Mouse (Mus musculus): ENCODE data around the gene Gatm. TPM values are rescaled to one million over a fixed set of nuclear protein-coding genes. Genes with fewer than 3 reads are reported as not detected.

Gatm gene
- polyA plus RNA-seq, 1 experiment from 2014 or later, result 24.5 TPM

GRCm38 (mm10) chr2:122576295-122576694, 34.8 kb downstream of the Gatm start:
- ATAC-seq (ENCODE audit: low read depth), result peak; percentile 68; the same call in 1 of the 2 replicates

GRCm38 (mm10) chr2:122575470-122575869, 35.6 kb downstream of the Gatm start:
- 55% methylated on average over 11 of the region's 11 CpGs for WGBS (ENCODE audit: insufficient replicate concordance)
- H3K4me3 ChIP-seq (replicated peaks), result no peak overlapping the region

More at GRCm38 (mm10) chr2:122576295-122576694, 34.8 kb downstream of the Gatm start:
- H3K27me3 ChIP-seq, result no peaks in the 10 kb centered on the region
- no peaks in the 10 kb centered on the region for H3K36me3 ChIP-seq
- no peak overlapping the region for H3K9ac ChIP-seq
- H3K27ac ChIP-seq, result no peak overlapping the region; the same call in 1 of the 2 replicates
- no peaks in the 10 kb centered on the region for H3K4me1 ChIP-seq (replicated peaks)
- no peak overlapping the region for H3K4me3 ChIP-seq (replicated peaks)
- WGBS (ENCODE audit: insufficient replicate concordance), result 39% methylated on average over 5 of the region's 5 CpGs
- H3K4me2 ChIP-seq, result no peak overlapping the region
- H3K9me3 ChIP-seq (replicated peaks), result no peaks in the 10 kb centered on the region
- no peak for DNase-seq

DNA sequence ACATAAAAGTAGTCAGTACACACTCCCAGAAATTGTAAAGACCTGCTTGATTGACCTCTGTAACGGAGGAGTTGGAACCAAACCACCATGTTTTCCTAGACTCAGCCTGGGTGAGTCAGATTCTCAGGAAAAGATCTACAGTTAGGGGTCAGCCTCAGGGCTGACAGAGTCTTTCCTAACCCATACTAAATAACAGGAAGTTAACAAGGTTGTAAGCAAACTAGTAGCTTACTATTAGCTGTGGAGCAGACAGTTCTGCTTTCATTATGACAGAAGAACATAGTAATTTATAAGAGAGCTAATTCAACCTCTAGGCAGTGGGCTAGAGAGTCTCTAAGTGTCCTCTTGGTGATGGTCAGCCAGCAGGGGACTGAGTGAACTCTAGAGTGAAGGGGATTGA, 38.7 kb downstream of the Gatm start:
- H3K27me3 ChIP-seq, result no peaks in the 10 kb centered on the region
- WGBS (ENCODE audit: insufficient replicate concordance), result 42% methylated on average over 1 of the region's 1 CpGs
- no peak overlapping the region for H3K4me3 ChIP-seq (replicated peaks)
- H3K27ac ChIP-seq, result no peak overlapping the region
- H3K36me3 ChIP-seq, result no peaks in the 10 kb centered on the region
- H3K9me3 ChIP-seq (replicated peaks), result no peaks in the 10 kb centered on the region
- no peak for DNase-seq
- no peak overlapping the region for H3K4me2 ChIP-seq
- no peak for ATAC-seq (ENCODE audit: low read depth)
- no peak overlapping the region for H3K9ac ChIP-seq
- no peaks in the 10 kb centered on the region for H3K4me1 ChIP-seq (replicated peaks)

More at GRCm38 (mm10) chr2:122575470-122575869, 35.6 kb downstream of the Gatm start:
- Histone ChIP-seq H3K27ac (no peak overlapping the region), H3K27me3 (no peaks in the 10 kb centered on the region), H3K9me3 (replicated peaks) (no peaks in the 10 kb centered on the region), H3K4me2 (no peak overlapping the region), H3K4me1 (replicated peaks) (no peaks in the 10 kb centered on the region), H3K36me3 (no peaks in the 10 kb centered on the region), H3K9ac (no peak overlapping the region)
- DNase-seq (no peak), ATAC-seq (ENCODE audit: low read depth) (no peak)

GRCm38 (mm10) chr2:122571326-122571725, 39.8 kb downstream of the Gatm start:
- WGBS (ENCODE audit: insufficient replicate concordance), result 51% methylated on average over 4 of the region's 4 CpGs
- DNase-seq (no peak), ATAC-seq (ENCODE audit: low read depth) (no peak)
- Histone ChIP-seq H3K27ac (no peak overlapping the region), H3K9me3 (replicated peaks) (no peaks in the 10 kb centered on the region), H3K4me2 (no peak overlapping the region), H3K27me3 (no peaks in the 10 kb centered on the region), H3K4me1 (replicated peaks) (no peaks in the 10 kb centered on the region), H3K4me3 (replicated peaks) (no peak overlapping the region), H3K36me3 (no peaks in the 10 kb centered on the region), H3K9ac (no peak overlapping the region)

DNA sequence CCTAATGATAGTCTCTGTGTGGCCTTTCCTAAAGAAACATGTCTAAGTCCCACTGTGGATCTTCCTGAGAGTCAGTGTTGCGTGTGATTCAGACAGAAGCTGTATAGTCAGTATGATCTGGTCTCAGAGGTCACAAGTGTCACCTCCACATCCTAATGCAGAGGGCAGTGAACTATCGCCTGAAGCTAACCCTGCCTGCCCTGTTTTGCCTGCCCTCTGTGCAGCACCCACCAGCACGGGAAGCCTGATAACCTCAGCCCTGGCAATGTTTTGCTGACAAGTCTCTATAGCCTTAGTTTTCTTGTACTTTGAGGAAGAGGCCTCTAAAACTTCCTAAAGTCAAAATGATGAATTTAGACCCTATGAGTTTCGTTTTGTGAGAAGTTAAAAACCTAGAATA, 40.7 kb downstream of the Gatm start:
- Histone ChIP-seq H3K9me3 (replicated peaks) (no peaks in the 10 kb centered on the region), H3K27ac (no peak overlapping the region; the same call in 1 of the 2 replicates), H3K4me3 (replicated peaks) (no peak overlapping the region), H3K27me3 (no peaks in the 10 kb centered on the region), H3K4me2 (no peak overlapping the region), H3K9ac (no peak overlapping the region), H3K36me3 (no peaks in the 10 kb centered on the region), H3K4me1 (replicated peaks) (no peaks in the 10 kb centered on the region)
- no peak for DNase-seq
- 54% methylated on average over 4 of the region's 4 CpGs for WGBS (ENCODE audit: insufficient replicate concordance)
- ATAC-seq (ENCODE audit: low read depth), result no peak

DNA sequence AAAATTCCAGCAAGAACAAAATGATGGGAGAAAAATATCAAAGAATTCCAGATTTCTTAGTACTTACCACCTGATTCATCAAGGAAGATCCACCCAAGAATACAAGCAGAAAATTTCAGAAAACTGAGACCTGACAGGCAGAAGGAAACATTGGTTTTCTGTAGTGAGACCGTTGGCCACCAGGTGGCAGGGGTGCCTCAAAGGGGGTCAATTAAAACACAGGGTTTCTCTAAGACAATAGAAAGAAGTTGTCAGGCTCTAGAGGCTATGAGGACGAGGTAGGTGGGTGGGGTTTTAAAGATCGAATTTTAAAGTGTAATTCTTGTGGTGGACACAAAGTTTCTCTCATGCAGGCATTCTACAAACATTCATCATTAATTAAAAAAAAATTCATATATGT, 41.7 kb downstream of the Gatm start:
- H3K4me2 ChIP-seq, result no peak overlapping the region
- ATAC-seq (ENCODE audit: low read depth), result no peak
- H3K36me3 ChIP-seq, result no peaks in the 10 kb centered on the region
- H3K27me3 ChIP-seq, result no peaks in the 10 kb centered on the region
- H3K9me3 ChIP-seq (replicated peaks), result no peaks in the 10 kb centered on the region
- H3K4me1 ChIP-seq (replicated peaks), result no peaks in the 10 kb centered on the region
- DNase-seq, result no peak
- no peak overlapping the region for H3K9ac ChIP-seq
- H3K27ac ChIP-seq, result no peak overlapping the region
- WGBS (ENCODE audit: insufficient replicate concordance), result 3% methylated on average over 3 of the region's 3 CpGs
- no peak overlapping the region for H3K4me3 ChIP-seq (replicated peaks)

DNA sequence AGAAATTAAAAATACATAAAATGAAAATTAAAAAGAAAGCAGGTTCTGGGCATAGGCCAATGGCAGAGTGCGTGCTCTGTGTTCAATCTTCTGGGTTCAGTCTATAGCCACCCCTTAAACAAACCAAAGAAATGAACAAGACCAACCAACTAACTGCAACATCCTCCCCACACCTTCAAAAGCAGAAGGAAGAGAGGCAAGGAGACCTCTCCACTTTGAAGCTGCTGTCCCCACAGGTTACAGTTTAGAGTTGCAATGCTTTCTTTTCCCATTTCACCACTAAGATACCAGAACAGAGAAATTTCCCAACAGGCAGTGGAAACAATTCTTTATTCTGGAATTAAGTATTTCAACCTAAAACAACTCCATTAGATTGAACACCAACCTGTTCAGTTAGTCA, 48.9 kb downstream of the Gatm start:
- Histone ChIP-seq H3K27ac (no peak overlapping the region), H3K4me3 (replicated peaks) (no peak overlapping the region), H3K27me3 (no peaks in the 10 kb centered on the region), H3K4me1 (replicated peaks) (no peaks in the 10 kb centered on the region), H3K36me3 (no peaks in the 10 kb centered on the region), H3K9me3 (replicated peaks) (no peaks in the 10 kb centered on the region), H3K4me2 (no peak overlapping the region), H3K9ac (no peak overlapping the region)
- 71% methylated on average over 1 of the region's 1 CpGs for WGBS (ENCODE audit: insufficient replicate concordance)
- DNase-seq, result no peak
- no peak for ATAC-seq (ENCODE audit: low read depth)

- WGBS (ENCODE audit: insufficient replicate concordance), result 69% methylated on average over 5 of the region's 5 CpGs
- H3K4me3 ChIP-seq (replicated peaks), result no peak overlapping the region
These were observed 49.9 kb downstream of the Gatm start for GRCm38 (mm10) chr2:122561221-122561620.

DNA sequence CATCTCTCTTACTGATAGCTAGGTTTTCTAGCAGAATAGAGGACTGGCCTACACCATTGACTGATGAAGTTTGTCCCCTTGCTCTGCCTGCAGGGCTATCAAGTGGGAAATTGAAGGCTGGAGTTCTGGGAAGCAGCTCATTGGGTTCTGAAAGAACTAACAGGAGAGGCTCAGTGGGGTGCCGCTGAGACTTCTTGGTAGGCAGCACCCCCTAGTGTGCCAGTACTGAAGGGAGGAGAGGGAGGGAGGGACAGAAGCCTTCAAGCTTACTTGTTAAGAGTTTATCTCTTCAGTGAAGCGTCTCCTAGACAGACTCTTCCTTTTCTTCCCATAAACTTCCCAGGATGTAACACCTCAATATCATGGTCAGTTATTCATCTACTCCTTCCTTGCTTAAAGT, 52.8 kb downstream of the Gatm start:
- Histone ChIP-seq H3K9me3 (replicated peaks) (no peaks in the 10 kb centered on the region), H3K27ac (no peak overlapping the region), H3K4me1 (replicated peaks) (no peaks in the 10 kb centered on the region), H3K27me3 (no peaks in the 10 kb centered on the region), H3K4me2 (no peak overlapping the region), H3K36me3 (no peaks in the 10 kb centered on the region), H3K4me3 (replicated peaks) (no peak overlapping the region), H3K9ac (no peak overlapping the region)
- ATAC-seq (ENCODE audit: low read depth), result no peak
- 28% methylated on average over 2 of the region's 2 CpGs for WGBS (ENCODE audit: insufficient replicate concordance)
- DNase-seq, result no peak

More at GRCm38 (mm10) chr2:122561221-122561620, 49.9 kb downstream of the Gatm start:
- no peaks in the 10 kb centered on the region for H3K27me3 ChIP-seq
- ATAC-seq (ENCODE audit: low read depth) (no peak), DNase-seq (no peak)
- H3K27ac ChIP-seq, result no peak overlapping the region
- H3K4me1 ChIP-seq (replicated peaks), result no peaks in the 10 kb centered on the region
- H3K36me3 ChIP-seq, result no peaks in the 10 kb centered on the region
- no peak overlapping the region for H3K4me2 ChIP-seq
- no peaks in the 10 kb centered on the region for H3K9me3 ChIP-seq (replicated peaks)
- no peak overlapping the region for H3K9ac ChIP-seq

MicroRNAs encoded within 50 kb of the gene (microRNA counts, 519-probe panel; counts per million panel counts)
- microRNA mmu-miR-147, result 114 counts per million

Small RNA genes within 50 kb of the gene (microRNA-seq; reads per million reads assigned to microRNA genes)
- gene Mir147, result 9.4 reads per million, percentile 21 among the genes with 10 or more reads in this experiment

Other genes starting within 250 kb of the Gatm start
- gene Shf, start 242.1 kb downstream of the Gatm start, polyA plus RNA-seq (2015; fragmentation: Nextera tagmentation; extraction: Ambion mirVana), result 0.83 and 1.1 TPM in 2 replicates
- 0.35 and 0.48 TPM in 2 replicates for gene Slc28a2, start 184.8 kb downstream of the Gatm start, polyA plus RNA-seq (2015; fragmentation: Nextera tagmentation; extraction: Ambion mirVana)
- gene Gm14085, start 126.4 kb downstream of the Gatm start, polyA plus RNA-seq (2015; fragmentation: Nextera tagmentation; extraction: Ambion mirVana), result not detected in 2 replicates
- gene AA467197, start 25.7 kb upstream of the Gatm start, polyA plus RNA-seq (2015; fragmentation: Nextera tagmentation; extraction: Ambion mirVana), result 0.27 and 0.50 TPM in 2 replicates
- 0.88 and 1.1 TPM in 2 replicates for gene Slc30a4, start 91.4 kb upstream of the Gatm start, polyA plus RNA-seq (2015; fragmentation: Nextera tagmentation; extraction: Ambion mirVana)
- gene Bloc1s6, start 127.2 kb upstream of the Gatm start, polyA plus RNA-seq (2015; fragmentation: Nextera tagmentation; extraction: Ambion mirVana), result 22.3 and 22.5 TPM in 2 replicates
- gene Sqor, start 153.9 kb upstream of the Gatm start, polyA plus RNA-seq (2015; fragmentation: Nextera tagmentation; extraction: Ambion mirVana), result 2.6 and 3.0 TPM in 2 replicates